Mouse (Mus musculus): ENCODE measurements around the gene Spaca9. TPM values are rescaled to one million over a fixed set of nuclear protein-coding genes. Genes with fewer than 3 reads are reported as not detected.

Spaca9 gene
- total and polyA plus RNA-seq, 3 experiments = 1.7 TPM; not detected in 2

- Histone ChIP-seq H3K4me1 (ENCODE audit: control insufficient read depth, insufficient read depth, low read length) (no peaks in the 10 kb centered on the region), H3K27ac (no peak overlapping the region), H3K27me3 (ENCODE audit: control insufficient read depth, insufficient read depth, low read length) (no peaks in the 10 kb centered on the region), H3K36me3 (ENCODE audit: control insufficient read depth, insufficient read depth, low read length) (no peaks in the 10 kb centered on the region), H3K4me3 (no peak overlapping the region), H3K9ac (ENCODE audit: low read depth, low read length) (no peak overlapping the region), H3K79me2 (replicated peaks; ENCODE audit: control insufficient read depth, insufficient read depth, low read length) (no peaks in the 10 kb centered on the region)
- no peak for TF ChIP-seq POLR2A (IDR thresholded peaks at IDR 0.05; ENCODE audit: insufficient read depth, low read depth, low read length)
- no peak for TF ChIP-seq EP300 (IDR thresholded peaks at IDR 0.05; ENCODE audit: insufficient read depth, low read depth, low read length)
- TF ChIP-seq CTCF (IDR thresholded peaks at IDR 0.05) = no peak
- intact Hi-C loops (cut with DNase I) = no loop called here
- 75% methylated on average over 5 of the region's 5 CpGs for WGBS
- no peak for DNase-seq
Observed at GRCm38 (mm10) chr2:28737112-28737511, 37.6 kb upstream of the Spaca9 start.

- no peaks in the 10 kb centered on the region for H3K36me3 ChIP-seq (ENCODE audit: control insufficient read depth, insufficient read depth, low read length)
- no peak for DNase-seq
- TF ChIP-seq CTCF (IDR thresholded peaks at IDR 0.05) (no peak), EP300 (IDR thresholded peaks at IDR 0.05; ENCODE audit: insufficient read depth, low read depth, low read length) (no peak), POLR2A (IDR thresholded peaks at IDR 0.05; ENCODE audit: insufficient read depth, low read depth, low read length) (no peak)
- H3K27ac ChIP-seq = no peak overlapping the region
- H3K4me1 ChIP-seq (ENCODE audit: control insufficient read depth, insufficient read depth, low read length) = no peaks in the 10 kb centered on the region
- no peak overlapping the region for H3K4me3 ChIP-seq
- H3K9ac ChIP-seq (ENCODE audit: low read depth, low read length) = no peak overlapping the region
- no peaks in the 10 kb centered on the region for H3K79me2 ChIP-seq (replicated peaks; ENCODE audit: control insufficient read depth, insufficient read depth, low read length)
- intact Hi-C loops (cut with DNase I) = no loop called here
- H3K27me3 ChIP-seq (ENCODE audit: control insufficient read depth, insufficient read depth, low read length) = no peaks in the 10 kb centered on the region
Observed at GRCm38 (mm10) chr2:28730676-28731075, 31.1 kb upstream of the Spaca9 start.

GRCm38 (mm10) chr2:28727786-28728404 lies 28.4 kb upstream of the Spaca9 start:
- Histone ChIP-seq H3K36me3 (ENCODE audit: control insufficient read depth, insufficient read depth, low read length) (no peaks in the 10 kb centered on the region), H3K27ac (no peak overlapping the region), H3K4me3 (no peak overlapping the region), H3K4me1 (ENCODE audit: control insufficient read depth, insufficient read depth, low read length) (no peaks in the 10 kb centered on the region), H3K27me3 (ENCODE audit: control insufficient read depth, insufficient read depth, low read length) (no peaks in the 10 kb centered on the region), H3K79me2 (replicated peaks; ENCODE audit: control insufficient read depth, insufficient read depth, low read length) (no peaks in the 10 kb centered on the region), H3K9ac (ENCODE audit: low read depth, low read length) (no peak overlapping the region)
- intact Hi-C loops (cut with DNase I) = no loop called here
- no peak for DNase-seq
- TF ChIP-seq CTCF (IDR thresholded peaks at IDR 0.05) = no peak
- TF ChIP-seq EP300 (IDR thresholded peaks at IDR 0.05; ENCODE audit: insufficient read depth, low read depth, low read length) = no peak
- no peak for TF ChIP-seq POLR2A (IDR thresholded peaks at IDR 0.05; ENCODE audit: insufficient read depth, low read depth, low read length)
- 59% methylated on average over 16 of the region's 16 CpGs for WGBS

GRCm38 (mm10) chr2:28723912-28724311 lies 24.4 kb upstream of the Spaca9 start:
- 43% methylated on average over 9 of the region's 9 CpGs for WGBS
- H3K36me3 ChIP-seq (ENCODE audit: control insufficient read depth, insufficient read depth, low read length) = no peaks in the 10 kb centered on the region
- DNase-seq = no peak
- H3K4me3 ChIP-seq = no peak overlapping the region
- H3K9ac ChIP-seq (ENCODE audit: low read depth, low read length) = no peak overlapping the region
- no peaks in the 10 kb centered on the region for H3K4me1 ChIP-seq (ENCODE audit: control insufficient read depth, insufficient read depth, low read length)
- H3K27ac ChIP-seq = no peak overlapping the region
- no peaks in the 10 kb centered on the region for H3K27me3 ChIP-seq (ENCODE audit: control insufficient read depth, insufficient read depth, low read length)
- intact Hi-C loops (cut with DNase I) = no loop called here
- TF ChIP-seq POLR2A (IDR thresholded peaks at IDR 0.05; ENCODE audit: insufficient read depth, low read depth, low read length) (no peak), CTCF (IDR thresholded peaks at IDR 0.05) (no peak), EP300 (IDR thresholded peaks at IDR 0.05; ENCODE audit: insufficient read depth, low read depth, low read length) (no peak)
- H3K79me2 ChIP-seq (replicated peaks; ENCODE audit: control insufficient read depth, insufficient read depth, low read length) = no peaks in the 10 kb centered on the region

GRCm38 (mm10) chr2:28722419-28722818 lies 22.9 kb upstream of the Spaca9 start:
- 82% methylated on average over 8 of the region's 8 CpGs for WGBS
- H3K4me3 ChIP-seq = no peak overlapping the region
- H3K4me1 ChIP-seq (ENCODE audit: control insufficient read depth, insufficient read depth, low read length) = no peaks in the 10 kb centered on the region
- H3K79me2 ChIP-seq (replicated peaks; ENCODE audit: control insufficient read depth, insufficient read depth, low read length) = no peaks in the 10 kb centered on the region
- H3K9ac ChIP-seq (ENCODE audit: low read depth, low read length) = no peak overlapping the region
- DNase-seq = no peak
- H3K27me3 ChIP-seq (ENCODE audit: control insufficient read depth, insufficient read depth, low read length) = no peaks in the 10 kb centered on the region
- TF ChIP-seq EP300 (IDR thresholded peaks at IDR 0.05; ENCODE audit: insufficient read depth, low read depth, low read length) = no peak
- TF ChIP-seq POLR2A (IDR thresholded peaks at IDR 0.05; ENCODE audit: insufficient read depth, low read depth, low read length) = no peak
- no peak for TF ChIP-seq CTCF (IDR thresholded peaks at IDR 0.05)
- no peak overlapping the region for H3K27ac ChIP-seq
- intact Hi-C loops (cut with DNase I) = no loop called here
- H3K36me3 ChIP-seq (ENCODE audit: control insufficient read depth, insufficient read depth, low read length) = no peaks in the 10 kb centered on the region

- DNase-seq = no peak
- TF ChIP-seq CTCF (IDR thresholded peaks at IDR 0.05) = no peak
- TF ChIP-seq EP300 (IDR thresholded peaks at IDR 0.05; ENCODE audit: insufficient read depth, low read depth, low read length) = no peak
- TF ChIP-seq POLR2A (IDR thresholded peaks at IDR 0.05; ENCODE audit: insufficient read depth, low read depth, low read length) = no peak
- Histone ChIP-seq H3K4me3 (no peak overlapping the region), H3K27ac (no peak overlapping the region), H3K36me3 (ENCODE audit: control insufficient read depth, insufficient read depth, low read length) (no peaks in the 10 kb centered on the region), H3K9ac (ENCODE audit: low read depth, low read length) (no peak overlapping the region), H3K79me2 (replicated peaks; ENCODE audit: control insufficient read depth, insufficient read depth, low read length) (no peaks in the 10 kb centered on the region), H3K27me3 (ENCODE audit: control insufficient read depth, insufficient read depth, low read length) (no peaks in the 10 kb centered on the region), H3K4me1 (ENCODE audit: control insufficient read depth, insufficient read depth, low read length) (no peaks in the 10 kb centered on the region)
- WGBS = 85% methylated on average over 8 of the region's 8 CpGs
- intact Hi-C loops (cut with DNase I) = no loop called here
Observed at GRCm38 (mm10) chr2:28713036-28713435, 13.5 kb upstream of the Spaca9 start.

Data from heart, adult 2 months (tissue).